Mouse (Mus musculus): Measurements from ENCODE around the gene Bpi. TPM values are rescaled to one million over a fixed set of nuclear protein-coding genes. Genes with fewer than 3 reads are reported as not detected.

The Bpi gene
- polyA plus RNA-seq, 1 experiment from 2014 or later = not detected

Small RNA genes lying within 50 kb of the gene (microRNA-seq; reads per million reads assigned to microRNA genes)
- gene Mir7685 = 0.79 reads per million

Other genes with a start within 250 kb of the Bpi start
- 30.1 and 33.6 TPM in 2 replicates for gene Tti1, start 229.7 kb upstream of the Bpi start, polyA plus RNA-seq (2015; fragmentation: Nextera tagmentation; extraction: Ambion mirVana)
- gene Rprd1b, start 229.6 kb upstream of the Bpi start, polyA plus RNA-seq (2015; fragmentation: Nextera tagmentation; extraction: Ambion mirVana) = 44.1 and 49.3 TPM in 2 replicates
- gene Tgm2, start 111.7 kb upstream of the Bpi start, polyA plus RNA-seq (2015; fragmentation: Nextera tagmentation; extraction: Ambion mirVana) = 41.6 and 48.3 TPM in 2 replicates
- 8.3 and 9.0 TPM in 2 replicates for gene D630003M21Rik, start 28.9 kb upstream of the Bpi start, polyA plus RNA-seq (2015; fragmentation: Nextera tagmentation; extraction: Ambion mirVana)
- gene Lbp, start 48.4 kb downstream of the Bpi start, polyA plus RNA-seq (2015; fragmentation: Nextera tagmentation; extraction: Ambion mirVana) = 31.0 and 34.5 TPM in 2 replicates
- 3.4 and 8.9 TPM in 2 replicates for gene Snhg11, start 117.5 kb downstream of the Bpi start, polyA plus RNA-seq (2015; fragmentation: Nextera tagmentation; extraction: Ambion mirVana)
- 13.7 and 15.9 TPM in 2 replicates for gene Ralgapb, start 151.8 kb downstream of the Bpi start, polyA plus RNA-seq (2015; fragmentation: Nextera tagmentation; extraction: Ambion mirVana)
- gene Adig, start 244.5 kb downstream of the Bpi start, polyA plus RNA-seq (2015; fragmentation: Nextera tagmentation; extraction: Ambion mirVana) = not detected in 2 replicates